Mouse (Mus musculus) layer of hippocampus, adult 9-10 months (tissue): ENCODE data around the gene Olfr395.
"Not testable (repeated sequence)": the region's sequence is repeated elsewhere in the genome, so short reads cannot be mapped to it uniquely, and the experiment has no call there.

Experiments used
- DNase-seq: peaks from one replicate; pipeline ENCODE4 v3.0.0; 2022; ENCODE audit warnings: low spot score

The Olfr395 gene

GRCm38 (mm10) chr11:73909199-73909598, at the start of gene Olfr395:
Olfr395 (minus strand) TSS chr11:73909299.
- DNase-seq, result not testable (repeated sequence)

- DNase-seq, result no peak
Observed at GRCm38 (mm10) chr11:73936377-73936776, 27.3 kb upstream of the Olfr395 start, which contains the start of gene Olfr23. Olfr23 (plus strand) TSS chr11:73936677.

GRCm38 (mm10) chr11:73890671-73891070, 18.4 kb downstream of the Olfr395 start, which contains the start of gene Olfr394:
Olfr394 (minus strand) TSS chr11:73890771.
- no peak for DNase-seq
